Mouse (Mus musculus): Measurements from ENCODE around the gene Ndufs2.

DNA sequence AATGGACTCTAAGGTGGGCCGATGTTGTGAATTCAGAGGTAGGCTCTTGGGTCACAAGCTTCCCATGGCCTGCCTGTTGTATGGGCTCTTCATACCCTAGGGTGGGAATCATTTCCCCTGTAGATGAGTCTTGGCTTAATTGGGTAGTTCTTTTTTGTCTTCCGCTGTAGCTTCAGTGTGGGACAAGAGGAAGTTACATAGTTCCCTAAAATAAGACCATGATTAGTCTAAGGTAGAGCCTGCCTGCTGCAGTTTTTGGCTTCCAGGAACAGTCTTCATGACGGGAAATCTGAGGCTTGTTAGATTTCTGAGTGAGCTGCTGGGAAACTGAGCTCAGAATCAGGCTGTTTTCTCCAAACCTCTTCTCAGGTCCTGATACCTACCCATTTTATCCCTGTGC, 20.9 kb upstream of the Ndufs2 start:
- TF ChIP-seq CTCF (IDR thresholded peaks at IDR 0.05) (no peak), EP300 (IDR thresholded peaks at IDR 0.05) (no peak)
